In the genomic region with DNA sequence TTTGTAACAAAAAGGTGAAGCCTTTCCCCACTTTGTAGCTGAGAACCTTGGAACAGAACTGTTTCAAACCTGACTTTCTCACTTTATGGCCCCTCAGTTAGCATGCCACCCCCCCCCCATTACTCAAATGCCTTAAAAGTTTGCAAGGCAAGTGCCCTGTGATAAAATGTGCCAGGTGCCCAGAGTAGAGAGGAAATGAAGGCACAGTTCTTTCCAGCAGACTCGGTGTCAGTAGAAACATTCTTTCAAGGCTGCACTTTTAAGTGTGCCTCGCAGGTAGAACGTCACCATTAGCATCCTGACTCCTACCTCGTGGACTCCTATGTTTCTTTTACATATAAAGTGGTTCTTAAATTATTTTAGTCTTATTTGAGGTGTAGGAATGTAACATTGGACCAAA, we compare ENCODE assay signal across 9 mouse cellular contexts. TPM values are rescaled to one million over a fixed set of nuclear protein-coding genes. Genes with fewer than 3 reads are reported as not detected.
DNase-seq lines count a peak whose midpoint lies in the region; TF ChIP-seq lines count a peak whose summit lies in the region.
"Had no signal": no experiment of that assay in that cellular context is flagged by ENCODE, and none has a peak within 500 bp of the region (broad histone marks: within the 10 kb centered on the region; RNA-seq: fewer than 3 reads in every experiment).

No protein-coding gene starts in this region.

- H3K79me2 ChIP-seq in myocyte (ENCODE audit: control insufficient read depth, insufficient read depth), result peaks cover 9% of the 10 kb centered on the region

- H3ac ChIP-seq in myocyte (ENCODE audit: control insufficient read depth, insufficient read length), result peak overlapping the region; percentile 21

- H3K27ac ChIP-seq in left cerebral cortex, adult 2 months, result no peak overlapping the region
- no peak overlapping the region for H3K27ac ChIP-seq in embryonic facial prominence, embryonic 10.5 days (replicated peaks)

- H3K4me2 ChIP-seq in myocyte (ENCODE audit: low read depth), result peak overlapping the region; percentile 87

- TF ChIP-seq POLR2A in myocyte (IDR thresholded peaks at IDR 0.05; ENCODE audit: insufficient read length, low read depth), result no peak

- peaks cover 11% of the 10 kb centered on the region for H3K4me1 ChIP-seq in embryonic facial prominence, embryonic 10.5 days

- peaks cover 28% of the 10 kb centered on the region for H3K36me3 ChIP-seq in embryonic facial prominence, embryonic 10.5 days (replicated peaks)
- H3K36me3 ChIP-seq in myocyte (ENCODE audit: control insufficient read depth, insufficient read depth), result no peaks in the 10 kb centered on the region

- DNase-seq in left cerebral cortex, adult 2 months (ENCODE audit: extremely low spot score in 1 of 2, low spot score in 2 of 2), result no peak
- no peak for DNase-seq in left cerebral cortex, adult 11 months (ENCODE audit: low spot score)
- DNase-seq in embryonic facial prominence, embryonic 10.5 days (ENCODE audit: low spot score), result no peak
- peak; percentile 57 for DNase-seq in induced T-regulatory cell, adult 2 months (ENCODE audit: low read depth)
- DNase-seq in right cerebral cortex, postnatal 4 days, result no peak
- no peak for DNase-seq in cerebellum, adult 11-12 months
- no peak for DNase-seq in adrenal gland, postnatal 10 days
- DNase-seq: thymus, adult 18-20 months had no signal

- H3K27me3 ChIP-seq in embryonic facial prominence, embryonic 10.5 days (replicated peaks; ENCODE audit: low read depth, poor library complexity, severe bottlenecking), result no peaks in the 10 kb centered on the region
- H3K27me3 ChIP-seq in myocyte (ENCODE audit: control insufficient read depth, insufficient read depth, insufficient read length), result no peaks in the 10 kb centered on the region

- intact Hi-C loops in left cerebral cortex, adult 2 months (cut with DNase I), result loop anchor here (10.0 kb wide), 2 partner anchors 229 to 341 kb away; no protein-coding TSS in a partner anchor

- no peak for TF ChIP-seq CTCF in left cerebral cortex, adult 2 months (IDR thresholded peaks at IDR 0.05)

- WGBS in embryonic facial prominence, embryonic 10.5 days, result 81% methylated on average over 4 of the region's 4 CpGs

- no peaks in the 10 kb centered on the region for H3K9me3 ChIP-seq in embryonic facial prominence, embryonic 10.5 days

- H3K4me3 ChIP-seq in left cerebral cortex, adult 2 months, result peak overlapping the region; percentile 67
- peak overlapping the region; percentile 74 for H3K4me3 ChIP-seq in embryonic facial prominence, embryonic 10.5 days
- H3K4me3 ChIP-seq in myocyte, result peak overlapping the region; percentile 67

TF ChIP-seq in myocyte, 11 proteins besides CTCF, POLR2A, EP300 and RAD21:
- TF ChIP-seq TCF12 (IDR thresholded peaks at IDR 0.05; ENCODE audit: insufficient read depth, poor library complexity, severe bottlenecking) (no peak), SRF (IDR thresholded peaks at IDR 0.05; ENCODE audit: control insufficient read depth, insufficient read length, low read depth) (no peak), POLR2AphosphoS2 (IDR thresholded peaks at IDR 0.05; ENCODE audit: insufficient read length, low read depth) (no peak), REST (IDR thresholded peaks at IDR 0.05; ENCODE audit: insufficient read depth, insufficient read length) (no peak), TCF3 (IDR thresholded peaks at IDR 0.05; ENCODE audit: insufficient read length, low read depth) (no peak), CEBPB (IDR thresholded peaks at IDR 0.05; ENCODE audit: insufficient read depth, poor library complexity, severe bottlenecking) (no peak), MAX (IDR thresholded peaks at IDR 0.05; ENCODE audit: low read depth) (no peak), MYOG (IDR thresholded peaks at IDR 0.05; ENCODE audit: control insufficient read depth in 1 of 3, insufficient read depth in 1 of 3, insufficient read length in 2 of 3, low read depth in 2 of 3) (no peak), MYOD1 (IDR thresholded peaks at IDR 0.05; ENCODE audit: control insufficient read depth in 1 of 3, insufficient read length in 2 of 3, low read depth in 2 of 3) (no peak), USF1 (IDR thresholded peaks at IDR 0.05; ENCODE audit: low read depth) (no peak), E2F4 (IDR thresholded peaks at IDR 0.05; ENCODE audit: insufficient read depth) (no peak)

RNA-seq across cellular contexts. Expression of a gene that starts 1.0 kb away (rescaled TPM):
- 100 to 1,000 TPM; 122 to 126 TPM for total RNA-seq in left cerebral cortex, adult 2 months (2021)
- 31.8 and 35.0 TPM in 2 replicates for polyA plus RNA-seq in embryonic facial prominence, embryonic 10.5 days (2016; fragmentation: Nextera tagmentation; extraction: Ambion mirVana)
- polyA plus RNA-seq in myocyte (2012; fragmentation: generic; extraction: Trizol), result 4.3 TPM
- 10 to 100 TPM; 46.3 to 55.4 TPM for total RNA-seq in adrenal gland, postnatal 10 days (2021)
